Mouse (Mus musculus): ENCODE results near the gene Tcf25.

DNA sequence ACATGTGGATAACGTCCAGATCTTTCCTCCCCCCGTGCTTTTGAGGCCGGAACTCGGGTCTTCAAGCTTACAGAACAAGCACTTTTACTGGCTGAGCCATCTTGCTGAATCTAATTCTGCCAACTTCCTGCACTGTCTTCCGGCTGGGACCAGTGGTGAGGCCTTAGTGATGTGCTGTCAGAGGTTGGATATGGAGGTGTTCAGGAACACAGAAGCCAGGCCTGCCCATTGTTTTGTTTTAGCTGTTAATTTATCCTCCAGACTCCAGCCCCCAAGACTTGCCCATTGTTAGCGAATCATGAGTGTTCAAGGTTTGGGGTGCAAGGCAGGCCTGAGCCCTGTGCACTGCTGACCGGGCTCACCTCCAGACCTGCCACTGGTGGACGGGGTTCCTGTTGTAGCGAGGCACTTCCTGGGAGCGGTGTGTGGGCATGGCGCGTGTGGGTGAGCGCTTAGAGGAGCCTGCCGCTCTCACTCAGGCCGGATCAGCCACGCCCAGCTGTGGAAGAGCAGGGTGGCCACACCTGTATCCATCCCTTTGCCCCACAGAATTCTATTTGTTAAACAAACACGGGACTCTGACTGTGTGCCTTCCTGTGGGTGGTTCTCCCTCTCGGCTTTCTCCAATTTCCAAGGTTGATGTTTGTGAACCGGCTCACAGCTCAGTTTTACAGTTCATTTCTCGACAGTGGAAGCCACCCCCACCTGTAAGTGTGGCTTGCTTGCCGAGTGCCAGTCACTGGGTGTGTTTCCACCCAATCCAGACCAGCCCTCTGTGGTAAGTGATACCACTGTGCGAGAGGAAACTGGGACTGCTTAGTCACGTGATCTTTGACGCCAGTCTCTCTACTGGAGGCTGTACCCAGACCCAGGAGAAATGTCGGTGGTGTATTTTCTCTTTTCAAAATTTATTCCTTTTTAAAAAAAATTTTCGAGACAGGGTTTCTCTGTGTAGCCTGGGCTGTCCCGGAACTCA lies 32.2 kb upstream of the Tcf25 start:
- TF ChIP-seq POLR2A (IDR thresholded peaks at IDR 0.05; ENCODE audit: low read depth, low read length) (no peak), CTCF (IDR thresholded peaks at IDR 0.05; ENCODE audit: borderline replicate concordance, insufficient read depth, low read length) (no peak)
